Mouse (Mus musculus): ENCODE results near the gene Abl1. TPM values are rescaled to one million over a fixed set of nuclear protein-coding genes. Genes with fewer than 3 reads are reported as not detected.

Abl1 gene
- polyA plus RNA-seq, 1 experiment = 44.8 TPM

- peak within 1 kb of the TSS; percentile 65 for H3K9ac ChIP-seq (ENCODE audit: low read depth, poor library complexity, severe bottlenecking)
- no peaks in the 10 kb centered on the region for H3K36me3 ChIP-seq (ENCODE audit: control insufficient read depth, insufficient read depth, low read length, poor library complexity, severe bottlenecking)
- no peak within 1 kb of the TSS for H3K27ac ChIP-seq (ENCODE audit: insufficient read depth, low read length)
- TF ChIP-seq CTCF (IDR thresholded peaks at IDR 0.05; ENCODE audit: low read depth, low read length) (no peak), EP300 (IDR thresholded peaks at IDR 0.05; ENCODE audit: insufficient read depth, low read depth, low read length) (no peak), POLR2A (IDR thresholded peaks at IDR 0.05; ENCODE audit: insufficient read depth, low read length) (no peak)
- H3K9me3 ChIP-seq (replicated peaks; ENCODE audit: control insufficient read depth, insufficient read depth, low read length, poor library complexity, severe bottlenecking) = no peaks in the 10 kb centered on the region
- H3K4me3 ChIP-seq (ENCODE audit: low read depth, low read length) = peak within 1 kb of the TSS; percentile 74
- peaks cover 11% of the 10 kb centered on the region for H3K27me3 ChIP-seq (ENCODE audit: control insufficient read depth, insufficient read depth, low read length, poor library complexity, severe bottlenecking)
- no peaks in the 10 kb centered on the region for H3K4me1 ChIP-seq (ENCODE audit: control insufficient read depth, insufficient read depth, low read length)
These were observed 157.9 kb downstream of the Abl1 start, which contains the start of gene Fibcd1 for GRCm38 (mm10) chr2:31845896-31846691. Gene Fibcd1, minus strand, starts transcription at chr2:31846005.

GRCm38 (mm10) chr2:31846692-31847660 lies 158.8 kb downstream of the Abl1 start:
- H3K4me1 ChIP-seq (ENCODE audit: control insufficient read depth, insufficient read depth, low read length) = no peaks in the 10 kb centered on the region
- H3K9me3 ChIP-seq (replicated peaks; ENCODE audit: control insufficient read depth, insufficient read depth, low read length, poor library complexity, severe bottlenecking) = no peaks in the 10 kb centered on the region
- H3K27ac ChIP-seq (ENCODE audit: insufficient read depth, low read length) = no peak overlapping the region
- H3K9ac ChIP-seq (ENCODE audit: low read depth, poor library complexity, severe bottlenecking) = peak overlapping the region; percentile 65
- H3K27me3 ChIP-seq (ENCODE audit: control insufficient read depth, insufficient read depth, low read length, poor library complexity, severe bottlenecking) = peaks cover 11% of the 10 kb centered on the region
- TF ChIP-seq CTCF (IDR thresholded peaks at IDR 0.05; ENCODE audit: low read depth, low read length) = no peak
- TF ChIP-seq POLR2A (IDR thresholded peaks at IDR 0.05; ENCODE audit: insufficient read depth, low read length) = no peak
- TF ChIP-seq EP300 (IDR thresholded peaks at IDR 0.05; ENCODE audit: insufficient read depth, low read depth, low read length) = no peak
- H3K4me3 ChIP-seq (ENCODE audit: low read depth, low read length) = no peak overlapping the region
- H3K36me3 ChIP-seq (ENCODE audit: control insufficient read depth, insufficient read depth, low read length, poor library complexity, severe bottlenecking) = no peaks in the 10 kb centered on the region

- Histone ChIP-seq H3K27me3 (ENCODE audit: control insufficient read depth, insufficient read depth, low read length, poor library complexity, severe bottlenecking) (peaks cover 11% of the 10 kb centered on the region), H3K36me3 (ENCODE audit: control insufficient read depth, insufficient read depth, low read length, poor library complexity, severe bottlenecking) (no peaks in the 10 kb centered on the region), H3K27ac (ENCODE audit: insufficient read depth, low read length) (no peak overlapping the region), H3K9me3 (replicated peaks; ENCODE audit: control insufficient read depth, insufficient read depth, low read length, poor library complexity, severe bottlenecking) (no peaks in the 10 kb centered on the region), H3K4me3 (ENCODE audit: low read depth, low read length) (no peak overlapping the region), H3K4me1 (ENCODE audit: control insufficient read depth, insufficient read depth, low read length) (no peaks in the 10 kb centered on the region), H3K9ac (ENCODE audit: low read depth, poor library complexity, severe bottlenecking) (no peak overlapping the region)
- no peak for TF ChIP-seq POLR2A (IDR thresholded peaks at IDR 0.05; ENCODE audit: insufficient read depth, low read length)
- peak; percentile 76 for TF ChIP-seq CTCF (IDR thresholded peaks at IDR 0.05; ENCODE audit: low read depth, low read length)
These were observed 159.7 kb downstream of the Abl1 start for GRCm38 (mm10) chr2:31847908-31848307.

- no peaks in the 10 kb centered on the region for H3K36me3 ChIP-seq (ENCODE audit: control insufficient read depth, insufficient read depth, low read length, poor library complexity, severe bottlenecking)
- TF ChIP-seq EP300 (IDR thresholded peaks at IDR 0.05; ENCODE audit: insufficient read depth, low read depth, low read length) (no peak), CTCF (IDR thresholded peaks at IDR 0.05; ENCODE audit: low read depth, low read length) (no peak), POLR2A (IDR thresholded peaks at IDR 0.05; ENCODE audit: insufficient read depth, low read length) (no peak)
- H3K4me1 ChIP-seq (ENCODE audit: control insufficient read depth, insufficient read depth, low read length) = no peaks in the 10 kb centered on the region
- peaks cover 11% of the 10 kb centered on the region for H3K27me3 ChIP-seq (ENCODE audit: control insufficient read depth, insufficient read depth, low read length, poor library complexity, severe bottlenecking)
- no peaks in the 10 kb centered on the region for H3K9me3 ChIP-seq (replicated peaks; ENCODE audit: control insufficient read depth, insufficient read depth, low read length, poor library complexity, severe bottlenecking)
- H3K4me3 ChIP-seq (ENCODE audit: low read depth, low read length) = no peak overlapping the region
- H3K9ac ChIP-seq (ENCODE audit: low read depth, poor library complexity, severe bottlenecking) = no peak overlapping the region
- H3K27ac ChIP-seq (ENCODE audit: insufficient read depth, low read length) = no peak overlapping the region
These were observed 162.0 kb downstream of the Abl1 start for GRCm38 (mm10) chr2:31850141-31850540.

Other genes starting within 250 kb of the Abl1 start
- 168 and 176 TPM in 2 replicates for gene Ass1, start 218.2 kb upstream of the Abl1 start, polyA plus RNA-seq (2011; ENCODE audit: insufficient read depth, insufficient read length, low read depth, missing spikeins)
- gene Fubp3, start 115.7 kb upstream of the Abl1 start, polyA plus RNA-seq (2011; ENCODE audit: insufficient read depth, insufficient read length, low read depth, missing spikeins) = 83.7 and 87.6 TPM in 2 replicates
- gene Prdm12, start 48.3 kb upstream of the Abl1 start, polyA plus RNA-seq (2011; ENCODE audit: insufficient read depth, insufficient read length, low read depth, missing spikeins) = not detected in 2 replicates
- gene Exosc2, start 17.7 kb upstream of the Abl1 start, polyA plus RNA-seq (2011; ENCODE audit: insufficient read depth, insufficient read length, low read depth, missing spikeins) = 61.8 and 71.3 TPM in 2 replicates
- gene Qrfp, start 122.2 kb downstream of the Abl1 start, polyA plus RNA-seq (2011; ENCODE audit: insufficient read depth, insufficient read length, low read depth, missing spikeins) = not detected in 2 replicates
- not detected in 2 replicates for gene Fibcd1, start 157.6 kb downstream of the Abl1 start, polyA plus RNA-seq (2011; ENCODE audit: insufficient read depth, insufficient read length, low read depth, missing spikeins)
- gene Lamc3, start 198.9 kb downstream of the Abl1 start, polyA plus RNA-seq (2011; ENCODE audit: insufficient read depth, insufficient read length, low read depth, missing spikeins) = not detected in 2 replicates

All from ES-Bruce4 (cell line).